Mouse (Mus musculus) midbrain, embryonic 12.5 days (tissue): ENCODE results near the gene Sun1. TPM values are rescaled to one million over a fixed set of nuclear protein-coding genes. Genes with fewer than 3 reads are reported as not detected.

ENCODE experiments used
- ATAC-seq: fragments of 200-750 bp; cut with Nextera tagmentation; 2 replicates; pipeline ENCODE4 v1.8.0; 2017; ENCODE audit warnings: low read depth, moderate TSS enrichment, moderate library complexity; ENCODE audit not compliant: low FRiP score
- H3K27ac ChIP-seq: fragments of 300-500 bp; sonication (generic); replicated peaks from 2 replicates; pipeline ENCODE4 v1.5.1; 2016; ENCODE audit warnings: mild to moderate bottlenecking
- H3K27me3 ChIP-seq: fragments of 300-500 bp; sonication (generic); 2 replicates; pipeline ENCODE4 v1.6.1; 2016; ENCODE audit warnings: mild to moderate bottlenecking
- H3K36me3 ChIP-seq: fragments of 300-500 bp; sonication (generic); 2 replicates; pipeline ENCODE4 v1.6.1; 2016
- H3K4me1 ChIP-seq: fragments of 300-500 bp; sonication (generic); 2 replicates; pipeline ENCODE4 v1.6.1; 2016
- H3K4me2 ChIP-seq: fragments of 300-500 bp; sonication (generic); replicated peaks from 2 replicates; pipeline ENCODE4 v1.6.1; 2016; ENCODE audit warnings: mild to moderate bottlenecking, moderate library complexity
- H3K4me3 ChIP-seq: fragments of 300-500 bp; sonication (generic); 2 replicates; pipeline ENCODE4 v1.5.1; 2016; ENCODE audit warnings: mild to moderate bottlenecking
- H3K9ac ChIP-seq: fragments of 300-500 bp; sonication (generic); replicated peaks from 2 replicates; pipeline ENCODE4 v1.6.1; 2016; ENCODE audit warnings: mild to moderate bottlenecking, moderate library complexity
- H3K9me3 ChIP-seq: fragments of 300-500 bp; sonication (generic); 2 replicates; pipeline ENCODE4 v1.6.1; 2016; ENCODE audit warnings: mild to moderate bottlenecking
- WGBS: fragments of 180-500 bp; shearing (Covaris S2); methylation state at CpG from one replicate; pipeline ENCODE4 v1.1.7; 2016; 5-methylcytosine and 5-hydroxymethylcytosine counted together
- polyA plus RNA-seq: library from polyadenylated mRNA; unstranded; fragments of >200 nt; fragmentation: Nextera tagmentation; extraction: Ambion mirVana; gene quantifications from 2 replicates; pipeline ENCODE4 v1.2.1, GENCODE M21; 2016

The Sun1 gene
- polyA plus RNA-seq, 1 experiment from 2014 or later = 53.1 TPM

DNA sequence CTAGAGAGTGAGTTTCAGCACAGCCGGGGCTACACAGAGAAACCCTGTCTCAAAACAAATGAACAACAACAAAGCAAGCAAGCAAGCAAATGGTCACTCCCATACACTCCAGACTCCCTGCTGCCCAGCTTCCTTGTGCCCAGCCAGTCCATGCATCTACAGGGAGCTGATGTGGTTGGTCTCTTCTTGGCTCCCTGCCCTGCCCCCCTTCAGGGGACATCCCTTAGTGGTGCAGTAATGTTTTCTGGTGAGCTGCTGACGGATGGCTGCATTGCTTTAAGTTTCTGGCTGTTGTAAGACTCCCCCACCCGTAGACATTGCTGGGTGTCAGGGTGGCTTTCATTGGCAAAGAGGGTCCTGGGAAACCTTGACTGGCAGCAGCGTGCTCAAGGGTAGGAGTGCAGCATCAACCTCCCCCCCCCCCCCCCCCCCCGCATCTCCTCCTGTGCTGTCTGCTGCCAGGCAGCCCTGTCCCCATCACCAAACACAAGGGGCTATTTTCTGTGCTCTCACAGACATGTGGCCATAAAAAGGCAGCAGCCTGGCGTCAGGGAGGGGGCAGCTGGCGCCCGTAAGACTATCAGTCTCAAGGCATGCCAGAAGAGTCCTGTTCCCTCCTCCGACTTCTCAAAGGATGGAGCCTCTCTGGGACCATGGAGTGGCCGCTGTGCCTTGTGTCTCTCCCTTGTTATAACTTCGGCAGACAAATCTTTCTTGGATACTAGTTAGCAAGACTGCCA, 81.1 kb downstream of the Sun1 start:
- Histone ChIP-seq H3K36me3 (no peaks in the 10 kb centered on the region), H3K4me2 (no peak overlapping the region), H3K27ac (no peak overlapping the region), H3K9ac (no peak overlapping the region), H3K4me1 (no peaks in the 10 kb centered on the region), H3K4me3 (no peak overlapping the region), H3K9me3 (no peaks in the 10 kb centered on the region), H3K27me3 (peaks cover 3% of the 10 kb centered on the region; the same call in 1 of the 2 replicates)
- ATAC-seq = no peak
- 66% methylated on average over 10 of the region's 11 CpGs for WGBS

- no peak overlapping the region for H3K4me2 ChIP-seq
- no peaks in the 10 kb centered on the region for H3K36me3 ChIP-seq
- no peak; the same call in 1 of the 2 replicates for ATAC-seq
- H3K4me1 ChIP-seq = no peaks in the 10 kb centered on the region
- H3K27me3 ChIP-seq = peaks cover 3% of the 10 kb centered on the region; the same call in 1 of the 2 replicates
- no peak overlapping the region for H3K27ac ChIP-seq
- WGBS = 6% methylated on average over 15 of the region's 15 CpGs
- H3K9ac ChIP-seq = no peak overlapping the region
- H3K4me3 ChIP-seq = no peak overlapping the region
- no peaks in the 10 kb centered on the region for H3K9me3 ChIP-seq
Measured at GRCm38 (mm10) chr5:139282191-139282590, 81.8 kb downstream of the Sun1 start.

DNA sequence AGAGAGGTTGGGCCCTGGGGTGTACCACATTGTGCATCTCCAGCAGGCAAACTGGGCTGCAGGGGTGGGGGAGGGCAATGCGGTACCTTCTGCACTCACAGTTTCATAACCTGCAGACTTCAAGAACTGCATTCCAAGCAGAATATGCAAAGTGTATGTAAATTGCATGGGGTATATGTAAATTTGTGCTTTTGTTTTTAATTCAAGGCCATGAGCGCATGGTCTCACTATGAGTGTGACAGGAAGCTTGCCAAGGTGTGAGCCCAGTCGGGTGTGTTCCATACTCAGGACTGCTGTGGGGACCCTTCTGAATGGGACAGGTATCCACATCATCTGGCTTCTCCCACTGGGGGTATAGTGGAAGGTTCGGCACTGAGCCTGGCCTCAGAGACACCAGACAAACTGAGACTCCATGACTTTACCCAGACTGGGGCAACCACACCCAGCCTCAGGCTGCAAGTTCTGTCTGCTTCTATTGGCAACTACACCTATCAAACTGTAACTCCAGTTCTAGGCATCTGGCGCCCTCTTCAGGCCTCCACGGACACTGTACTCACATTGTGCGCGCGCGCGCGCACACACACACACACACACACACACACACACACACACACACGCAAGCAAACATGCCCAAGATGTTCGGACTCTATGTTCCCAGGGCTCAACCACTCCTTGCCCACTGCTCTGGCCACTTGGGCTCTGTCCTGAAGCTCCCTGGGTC, 83.2 kb downstream of the Sun1 start:
- Histone ChIP-seq H3K9me3 (no peaks in the 10 kb centered on the region), H3K27ac (no peak overlapping the region), H3K4me2 (no peak overlapping the region), H3K36me3 (no peaks in the 10 kb centered on the region), H3K4me1 (no peaks in the 10 kb centered on the region), H3K27me3 (peaks cover 3% of the 10 kb centered on the region; the same call in 1 of the 2 replicates), H3K9ac (no peak overlapping the region), H3K4me3 (no peak overlapping the region)
- WGBS = 95% methylated on average over 14 of the region's 14 CpGs
- ATAC-seq = no peak

- no peak overlapping the region for H3K27ac ChIP-seq
- no peak for ATAC-seq
Measured at GRCm38 (mm10) chr5:139285383-139286067, 85.1 kb downstream of the Sun1 start.

GRCm38 (mm10) chr5:139286142-139286941, 85.9 kb downstream of the Sun1 start:
- H3K4me2 ChIP-seq = no peak overlapping the region
- ATAC-seq = no peak
- WGBS = 72% methylated on average over 14 of the region's 14 CpGs

More at GRCm38 (mm10) chr5:139285383-139286067, 85.1 kb downstream of the Sun1 start:
- H3K9me3 ChIP-seq = no peaks in the 10 kb centered on the region
- no peaks in the 10 kb centered on the region for H3K4me1 ChIP-seq
- no peak overlapping the region for H3K4me3 ChIP-seq
- no peak overlapping the region for H3K9ac ChIP-seq
- WGBS = 52% methylated on average over 8 of the region's 8 CpGs
- peaks cover 3% of the 10 kb centered on the region; the same call in 1 of the 2 replicates for H3K27me3 ChIP-seq
- no peaks in the 10 kb centered on the region for H3K36me3 ChIP-seq
- no peak overlapping the region for H3K4me2 ChIP-seq

GRCm38 (mm10) chr5:139287099-139287498, 86.7 kb downstream of the Sun1 start:
- WGBS = 87% methylated on average over 5 of the region's 5 CpGs
- ATAC-seq = no peak
- no peaks in the 10 kb centered on the region for H3K4me1 ChIP-seq
- H3K4me3 ChIP-seq = no peak overlapping the region
- H3K9ac ChIP-seq = no peak overlapping the region
- H3K27me3 ChIP-seq = 0 out of 2 replicates have a peak, but pooled peaks cover 3% of the 10 kb centered on the region
- H3K9me3 ChIP-seq = no peaks in the 10 kb centered on the region
- no peaks in the 10 kb centered on the region for H3K36me3 ChIP-seq
- no peak overlapping the region for H3K4me2 ChIP-seq
- H3K27ac ChIP-seq = no peak overlapping the region

More at GRCm38 (mm10) chr5:139286142-139286941, 85.9 kb downstream of the Sun1 start:
- H3K36me3 ChIP-seq = no peaks in the 10 kb centered on the region
- no peaks in the 10 kb centered on the region for H3K9me3 ChIP-seq
- no peak overlapping the region for H3K9ac ChIP-seq
- H3K27ac ChIP-seq = no peak overlapping the region
- H3K4me1 ChIP-seq = no peaks in the 10 kb centered on the region
- H3K4me3 ChIP-seq = no peak overlapping the region
- H3K27me3 ChIP-seq = peaks cover 3% of the 10 kb centered on the region; the same call in 1 of the 2 replicates

- Histone ChIP-seq H3K36me3 (no peaks in the 10 kb centered on the region), H3K4me1 (no peaks in the 10 kb centered on the region), H3K27me3 (no peaks in the 10 kb centered on the region), H3K9ac (no peak overlapping the region), H3K27ac (no peak overlapping the region), H3K9me3 (no peaks in the 10 kb centered on the region), H3K4me3 (no peak overlapping the region), H3K4me2 (no peak overlapping the region)
- ATAC-seq = no peak
- 90% methylated on average over 4 of the region's 4 CpGs for WGBS
Measured at GRCm38 (mm10) chr5:139287787-139288186, 87.3 kb downstream of the Sun1 start.

DNA sequence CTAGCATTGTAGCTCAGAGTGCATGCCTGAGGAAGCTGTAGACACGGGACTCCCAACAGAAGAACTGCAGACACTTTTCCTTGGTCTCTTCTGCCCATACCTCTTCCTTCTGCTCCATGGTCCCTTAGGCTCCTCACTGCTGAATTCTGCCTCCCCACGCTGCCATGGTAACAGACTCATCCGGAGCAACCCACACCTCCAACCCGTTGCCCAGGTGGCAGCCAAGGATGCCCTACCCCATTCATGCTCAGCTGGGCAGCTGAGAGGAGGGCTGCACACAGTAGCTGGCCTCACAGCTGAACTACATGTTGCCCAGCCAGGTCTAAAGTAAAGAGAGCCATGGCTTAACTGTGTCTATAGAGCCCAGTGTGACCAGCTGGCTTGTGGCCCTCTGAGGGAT, 88.2 kb downstream of the Sun1 start:
- no peaks in the 10 kb centered on the region for H3K27me3 ChIP-seq
- no peak overlapping the region for H3K4me3 ChIP-seq
- no peak for ATAC-seq
- no peak overlapping the region for H3K27ac ChIP-seq
- H3K4me1 ChIP-seq = no peaks in the 10 kb centered on the region
- H3K4me2 ChIP-seq = no peak overlapping the region
- no peaks in the 10 kb centered on the region for H3K9me3 ChIP-seq
- 86% methylated on average over 4 of the region's 4 CpGs for WGBS
- no peaks in the 10 kb centered on the region for H3K36me3 ChIP-seq
- no peak overlapping the region for H3K9ac ChIP-seq

DNA sequence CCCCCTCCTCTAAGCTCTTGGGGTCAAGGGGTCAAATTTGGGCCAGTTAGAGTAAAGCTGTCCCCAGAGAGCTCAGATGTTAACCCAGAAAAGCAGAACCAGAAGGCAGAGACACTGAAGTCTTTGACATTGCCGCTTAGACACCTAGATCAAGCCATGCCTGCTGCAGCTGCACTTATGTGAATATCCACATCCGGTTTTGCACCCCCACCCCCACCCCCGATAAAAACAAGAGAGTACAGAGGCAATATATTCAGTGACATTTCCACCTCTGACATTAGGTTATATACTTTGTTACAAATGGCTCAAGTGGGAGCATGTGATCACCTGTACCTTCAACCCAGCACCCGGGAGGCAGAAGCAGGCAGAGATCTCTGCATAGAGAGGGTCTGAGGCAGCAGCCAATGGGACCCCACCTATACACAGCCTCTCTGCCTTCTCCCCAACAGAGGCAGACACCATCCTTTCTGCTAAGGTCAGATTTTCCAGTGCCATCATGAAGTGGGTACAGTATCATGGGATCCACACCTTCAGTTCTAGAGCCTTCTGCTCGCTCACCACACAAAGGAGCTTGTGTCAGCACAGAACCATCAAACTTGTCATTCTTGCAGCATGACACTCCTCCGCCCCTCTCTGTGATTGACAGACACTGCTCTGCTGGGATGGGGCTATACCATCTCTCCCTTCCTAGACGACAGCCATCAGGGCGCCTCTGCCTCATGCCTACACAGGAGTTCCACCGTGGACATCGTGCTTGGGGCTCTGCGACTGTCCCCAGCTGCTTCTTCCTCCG, 90.2 kb downstream of the Sun1 start:
- no peaks in the 10 kb centered on the region for H3K27me3 ChIP-seq
- no peak for ATAC-seq
- no peak overlapping the region for H3K27ac ChIP-seq
- WGBS = 87% methylated on average over 12 of the region's 12 CpGs
- no peaks in the 10 kb centered on the region for H3K4me1 ChIP-seq
- H3K9ac ChIP-seq = no peak overlapping the region
- no peak overlapping the region for H3K4me2 ChIP-seq
- H3K36me3 ChIP-seq = no peaks in the 10 kb centered on the region
- no peaks in the 10 kb centered on the region; the same call in 1 of the 2 replicates for H3K9me3 ChIP-seq
- H3K4me3 ChIP-seq = no peak overlapping the region

GRCm38 (mm10) chr5:139291811-139292560, 91.5 kb downstream of the Sun1 start:
- Histone ChIP-seq H3K36me3 (no peaks in the 10 kb centered on the region), H3K4me1 (no peaks in the 10 kb centered on the region), H3K9ac (no peak overlapping the region), H3K27me3 (no peaks in the 10 kb centered on the region), H3K27ac (no peak overlapping the region), H3K9me3 (no peaks in the 10 kb centered on the region; the same call in 1 of the 2 replicates), H3K4me3 (no peak overlapping the region), H3K4me2 (no peak overlapping the region)
- WGBS = 74% methylated on average over 6 of the region's 6 CpGs
- no peak for ATAC-seq
